Mouse (Mus musculus) gastrocnemius, postnatal 25 days (tissue): ENCODE measurements around the gene Gpx4. TPM values are rescaled to one million over a fixed set of nuclear protein-coding genes. Genes with fewer than 3 reads are reported as not detected.

Experiments
- DNase-seq: peaks from one replicate; pipeline ENCODE4 v3.0.0; 2022
- total RNA-seq, 2 experiments: library from RNA; stranded (reverse); gene quantifications; 1 replicate in 1 of 2; 2 replicates in 1 of 2; pipeline ENCODE4 v1.2.3; 2021

Gene Gpx4
- total RNA-seq, 2 experiments from 2014 or later = 527 to 618 TPM

DNA sequence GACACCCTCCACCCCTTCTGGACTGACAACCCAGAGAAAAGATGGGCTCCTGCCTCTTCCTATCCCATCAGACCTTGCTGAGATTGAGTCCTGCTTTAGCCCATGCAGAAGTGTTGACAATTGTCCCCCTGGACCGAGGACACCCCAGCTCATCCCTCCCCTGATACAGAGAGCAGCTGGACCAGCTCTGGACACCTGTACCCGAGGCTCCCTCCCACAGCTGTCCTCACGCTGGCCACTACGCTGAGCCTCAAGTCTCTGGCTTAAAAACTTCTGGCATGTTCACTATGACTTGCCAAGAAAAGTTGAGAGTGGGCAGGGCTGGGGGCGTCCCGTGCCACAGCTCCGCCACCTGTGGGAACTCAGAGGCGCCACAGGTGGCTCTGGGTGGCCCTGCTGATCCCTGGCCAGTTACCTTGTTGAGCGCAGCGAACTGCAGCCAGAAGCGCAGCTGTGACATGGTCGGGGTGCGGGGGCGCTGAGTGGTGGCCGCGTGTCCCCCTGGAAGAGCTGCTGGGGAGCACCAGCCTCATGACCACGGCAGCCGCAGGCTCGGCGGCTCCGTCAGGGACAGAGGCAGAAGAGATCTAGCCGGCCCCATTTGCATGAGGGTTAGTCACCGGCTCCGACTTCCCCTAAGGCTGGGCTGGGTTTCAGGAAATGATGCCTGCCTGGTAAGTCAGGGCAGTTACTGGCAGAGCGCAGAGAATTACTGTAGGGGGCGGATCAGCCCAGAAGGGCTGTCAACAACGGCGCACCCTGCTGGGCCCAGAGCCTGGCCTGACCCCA, 28.0 kb downstream of the Gpx4 start:
- DNase-seq = peak; percentile 72

DNA sequence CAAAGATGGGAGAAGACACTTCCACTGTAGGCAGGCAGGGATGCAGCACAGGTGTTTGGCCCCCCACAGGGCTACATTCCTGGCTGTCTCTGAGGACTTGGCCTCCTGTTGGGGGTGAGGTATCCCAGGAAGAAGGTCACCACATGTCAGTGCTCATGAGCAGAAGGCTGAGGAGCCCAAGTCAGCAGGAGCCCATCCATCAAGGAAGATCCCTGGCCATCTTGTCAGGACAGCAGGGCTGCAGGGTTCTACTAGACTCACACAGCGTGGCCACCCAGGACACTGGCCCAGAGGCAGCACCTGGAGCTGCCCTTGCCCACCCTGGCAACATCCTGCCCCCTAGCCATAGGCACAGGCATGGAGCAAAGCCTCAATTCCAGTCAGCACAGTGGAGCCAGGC, 29.0 kb downstream of the Gpx4 start:
- no peak for DNase-seq

DNA sequence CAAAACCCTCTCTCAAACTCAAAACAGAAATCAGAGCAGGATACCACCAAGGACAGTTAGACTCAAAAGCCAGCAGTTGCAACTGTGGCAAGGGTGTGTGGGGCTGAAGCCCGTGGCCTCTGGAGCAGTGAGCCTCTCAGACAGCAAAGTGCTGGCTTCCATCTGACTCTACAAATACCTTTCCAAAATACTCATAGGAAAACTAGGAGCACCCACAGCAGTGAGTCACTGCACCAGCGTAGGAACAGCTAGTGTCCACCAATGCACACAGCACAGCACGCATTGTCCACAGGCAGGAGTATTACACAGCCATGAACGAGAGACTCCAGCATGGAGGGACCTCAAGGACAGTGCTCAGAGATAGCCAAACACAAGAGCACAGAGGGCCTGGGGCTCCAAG, 29.4 kb downstream of the Gpx4 start:
- DNase-seq = no peak

DNA sequence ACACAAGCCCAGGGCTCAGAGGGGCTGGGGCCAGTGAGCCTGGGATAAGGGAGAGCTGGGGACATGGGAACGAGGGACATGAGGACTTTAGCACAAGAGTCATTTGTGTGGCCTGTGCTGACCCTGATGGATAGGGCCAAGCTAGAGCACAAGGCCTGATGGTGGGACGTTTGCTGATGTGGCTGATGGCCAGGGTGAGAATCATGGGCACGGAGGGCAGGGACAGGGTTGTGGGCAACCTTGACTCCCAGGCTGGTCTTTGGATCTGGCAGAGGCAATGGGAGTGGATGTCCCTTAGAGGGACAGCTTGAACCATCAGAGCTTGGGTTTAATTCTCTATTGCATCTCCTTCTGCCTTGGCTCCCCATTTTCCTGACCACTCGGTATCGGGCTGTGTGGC, 30.3 kb downstream of the Gpx4 start:
- DNase-seq = no peak

DNA sequence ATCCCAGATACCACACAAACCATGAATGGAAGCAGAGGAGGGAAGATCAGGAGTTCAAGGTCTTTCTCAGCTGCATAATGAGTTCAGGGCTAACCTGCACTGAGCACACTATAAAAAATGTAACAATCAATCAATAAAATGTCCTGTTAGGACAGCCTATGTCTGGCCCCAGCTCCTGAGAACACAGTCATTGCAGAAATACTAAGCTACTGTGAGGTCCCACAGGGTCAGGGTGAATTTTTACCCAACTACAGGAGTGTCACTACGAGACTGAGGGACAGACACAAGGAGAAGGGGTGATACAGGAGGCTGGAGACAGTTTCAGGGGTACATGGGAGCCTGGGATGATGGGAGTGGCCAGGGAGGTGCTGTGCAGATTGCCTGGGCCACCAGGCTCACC, 31.4 kb downstream of the Gpx4 start:
- no peak for DNase-seq

DNA sequence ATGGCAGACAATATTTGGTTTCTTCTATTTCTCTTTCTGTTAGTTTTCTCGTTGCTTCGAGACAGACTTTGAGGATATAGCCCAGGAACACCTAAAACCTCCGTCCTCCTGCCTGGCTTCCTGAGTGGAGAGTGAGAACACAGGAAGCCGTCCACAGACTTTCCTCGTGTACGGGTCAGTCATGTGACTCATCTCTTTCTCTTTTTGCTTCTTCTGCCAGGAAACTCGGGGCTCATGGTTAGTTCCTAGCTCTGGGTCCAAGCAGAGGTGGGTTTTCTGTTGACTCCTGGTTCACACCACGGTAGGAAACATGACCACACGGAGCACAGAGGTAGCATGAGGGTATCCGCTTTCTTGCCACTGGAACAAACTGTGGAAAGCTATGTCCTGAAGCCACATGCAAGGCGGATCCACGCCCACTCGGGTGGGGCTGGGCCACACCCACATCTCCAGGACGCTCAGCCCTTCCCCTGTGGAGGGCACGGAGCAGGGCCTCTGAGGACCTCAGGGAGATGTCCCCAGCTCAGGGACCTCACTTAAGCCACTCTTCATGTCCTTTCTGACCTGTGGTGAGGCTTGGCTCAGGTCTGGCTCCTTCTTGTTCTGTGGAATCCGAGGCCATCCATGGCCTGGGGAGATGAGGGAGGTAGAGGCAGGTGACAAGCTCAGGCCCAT, 33.6 kb downstream of the Gpx4 start:
- no peak for DNase-seq

DNA sequence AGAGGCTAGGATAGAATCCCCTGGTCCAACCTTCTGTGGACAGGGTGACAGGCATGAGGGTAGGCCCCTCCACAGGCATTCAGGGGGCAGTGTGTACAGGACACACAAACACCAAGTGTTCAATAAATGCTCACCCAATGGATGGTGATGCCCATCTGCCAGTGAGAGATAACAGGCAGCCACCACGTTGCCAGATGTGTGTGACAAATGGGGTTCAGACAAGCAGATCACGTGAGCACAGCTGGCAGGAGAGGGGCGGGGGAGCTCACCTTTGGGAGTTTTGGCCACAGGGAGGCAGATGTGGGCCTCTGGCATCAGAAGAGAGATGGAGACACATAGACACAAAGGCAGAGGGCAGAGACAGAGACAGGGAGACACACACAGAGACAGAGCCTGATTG, 34.1 kb downstream of the Gpx4 start:
- no peak for DNase-seq

DNA sequence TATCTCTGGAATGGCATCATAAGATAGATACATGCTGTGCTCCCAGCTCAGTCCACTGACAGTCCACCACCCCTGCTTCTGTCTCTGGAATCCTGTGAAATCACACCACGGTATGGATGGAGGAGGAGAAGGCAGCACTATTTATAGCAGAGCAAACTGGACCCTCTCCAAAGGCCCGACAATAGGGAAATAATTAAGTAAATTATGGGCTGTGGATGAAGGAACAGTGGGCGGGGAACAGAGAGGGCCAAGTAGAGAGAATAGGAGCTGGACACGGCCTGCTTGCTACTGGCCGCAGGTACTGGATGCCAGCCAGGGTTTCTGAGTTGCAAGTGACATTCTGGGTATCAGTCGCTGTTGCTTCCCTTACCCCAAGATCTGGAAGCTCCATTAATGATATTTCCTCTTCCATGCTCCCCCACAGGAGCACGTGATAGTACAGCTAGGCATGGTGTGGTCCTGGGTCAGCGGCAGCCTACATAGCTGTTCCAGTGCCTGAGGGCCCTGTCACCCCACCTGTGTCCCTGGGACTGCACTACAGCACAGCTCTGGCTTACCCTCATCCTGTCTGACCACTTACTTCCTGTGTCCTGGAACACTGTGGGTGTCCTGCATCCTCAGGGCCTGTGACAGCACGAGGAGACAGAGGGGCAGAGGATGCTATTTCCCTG, 38.0 kb downstream of the Gpx4 start:
- no peak for DNase-seq

DNA sequence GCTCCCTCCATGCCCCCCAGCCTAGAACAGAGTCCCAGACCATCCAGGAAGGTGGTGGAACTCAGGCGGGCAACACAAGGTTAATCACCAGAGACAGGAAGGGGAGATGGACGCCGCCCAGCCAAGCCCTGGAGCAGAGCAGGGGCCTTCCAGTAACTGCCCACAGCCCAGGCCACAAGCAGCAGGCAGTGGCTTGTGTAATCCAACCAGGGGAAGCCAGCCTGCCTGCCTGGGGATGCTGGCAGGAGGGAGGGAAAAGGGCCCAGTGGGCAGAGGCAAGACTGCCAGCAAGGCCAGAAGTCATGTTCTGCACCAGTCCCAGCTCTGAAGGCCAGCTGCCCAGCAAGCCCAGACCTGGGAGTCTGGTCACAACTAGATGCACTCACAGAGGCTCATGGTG, 39.9 kb downstream of the Gpx4 start:
- DNase-seq = peak; percentile 54

DNA sequence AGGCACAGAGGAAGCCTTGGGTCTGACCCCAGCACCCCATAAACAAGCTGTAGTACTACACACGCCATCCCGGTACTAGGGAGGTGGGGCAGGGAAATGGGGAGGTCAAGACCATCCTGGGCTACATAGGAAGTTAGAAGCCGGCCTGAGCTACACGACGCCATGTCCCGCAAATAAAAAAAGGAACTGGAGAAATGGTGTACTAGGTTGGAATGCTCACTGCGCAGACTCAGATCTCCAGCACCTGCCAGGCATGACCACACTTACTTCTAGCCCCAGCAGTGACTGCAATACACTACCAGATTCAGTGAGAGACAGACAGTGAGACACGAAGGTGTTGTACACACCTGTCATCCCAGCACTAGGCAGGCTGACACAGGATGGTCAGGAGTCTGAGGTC, 40.5 kb downstream of the Gpx4 start:
- no peak for DNase-seq

DNA sequence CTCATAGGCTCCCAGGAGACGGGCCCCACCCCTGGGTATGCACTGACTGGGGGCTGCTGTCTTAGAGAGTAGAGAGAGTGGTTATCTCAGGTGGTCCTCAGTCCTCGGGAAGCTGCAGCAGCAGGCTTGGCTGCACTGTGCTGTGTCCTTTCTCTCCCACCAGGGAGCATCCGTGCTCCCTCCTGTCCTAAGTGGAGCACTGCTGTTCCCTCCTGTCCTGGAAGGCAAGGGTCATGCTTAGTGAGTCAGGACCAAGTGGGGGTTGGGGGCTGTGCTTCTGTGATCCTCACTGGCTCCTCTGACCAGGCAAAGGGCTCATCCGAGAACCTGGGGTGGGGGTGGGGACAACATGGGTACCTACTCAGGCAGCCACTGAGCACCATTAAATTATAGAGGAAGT, 42.2 kb downstream of the Gpx4 start:
- DNase-seq = no peak

DNA sequence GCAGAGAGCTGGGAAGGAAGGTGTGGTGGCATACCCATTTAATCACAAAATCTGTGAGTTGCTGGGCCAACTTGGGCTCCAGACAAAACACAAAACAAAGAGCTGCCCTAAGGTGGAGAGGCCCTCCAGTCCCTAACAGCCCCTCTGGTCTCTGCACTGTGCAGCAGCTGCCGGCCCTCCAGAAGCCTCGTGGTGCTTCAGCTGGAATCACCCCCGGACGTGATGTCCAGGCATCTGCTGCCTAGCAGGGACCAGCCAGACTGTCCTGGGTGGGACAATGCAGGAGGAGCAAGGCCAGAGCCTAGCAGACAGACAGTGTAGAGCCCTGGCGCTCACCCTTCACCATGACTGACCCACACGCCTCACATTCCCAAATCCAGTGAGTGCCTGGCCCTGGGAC, 44.6 kb downstream of the Gpx4 start:
- no peak for DNase-seq

DNA sequence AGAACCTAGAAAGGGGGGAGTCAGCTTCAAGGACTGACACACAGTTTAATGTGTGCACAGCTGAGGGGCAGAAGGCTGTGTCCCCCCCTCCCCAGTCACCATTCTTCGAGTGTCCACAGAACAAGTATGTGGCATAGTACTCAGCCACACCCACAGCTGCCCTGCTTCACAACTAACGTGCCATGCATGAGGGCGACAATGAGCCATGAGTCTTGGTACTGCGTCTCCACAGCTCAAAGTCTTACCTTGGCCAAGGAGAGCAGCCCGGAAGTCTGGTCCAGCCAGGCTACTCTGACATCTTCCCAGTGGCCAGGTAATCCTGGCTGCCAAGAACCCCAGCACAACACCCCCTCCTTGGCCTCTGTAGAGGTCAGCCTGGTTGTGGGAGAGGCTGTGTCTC, 45.7 kb downstream of the Gpx4 start:
- DNase-seq = no peak

DNA sequence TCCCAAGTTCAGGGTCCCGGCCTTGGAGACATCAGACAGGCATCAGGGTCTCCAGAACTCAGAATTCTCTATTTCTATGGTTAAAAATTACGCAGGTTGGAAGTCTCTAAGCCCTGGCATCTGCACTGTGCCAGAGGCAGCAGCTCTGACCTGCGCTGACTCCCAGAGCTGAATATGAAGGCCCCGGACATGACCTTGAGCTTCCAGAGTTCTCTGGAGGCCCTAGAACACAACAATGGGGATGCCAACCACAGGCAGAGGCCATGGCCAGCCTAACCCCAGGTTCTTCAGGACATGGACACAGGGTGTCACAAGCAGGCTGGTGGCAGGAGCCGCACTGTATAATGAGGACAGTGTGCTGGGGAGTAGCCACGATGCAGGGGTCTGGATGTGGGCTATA, 47.1 kb downstream of the Gpx4 start:
- DNase-seq = no peak

DNA sequence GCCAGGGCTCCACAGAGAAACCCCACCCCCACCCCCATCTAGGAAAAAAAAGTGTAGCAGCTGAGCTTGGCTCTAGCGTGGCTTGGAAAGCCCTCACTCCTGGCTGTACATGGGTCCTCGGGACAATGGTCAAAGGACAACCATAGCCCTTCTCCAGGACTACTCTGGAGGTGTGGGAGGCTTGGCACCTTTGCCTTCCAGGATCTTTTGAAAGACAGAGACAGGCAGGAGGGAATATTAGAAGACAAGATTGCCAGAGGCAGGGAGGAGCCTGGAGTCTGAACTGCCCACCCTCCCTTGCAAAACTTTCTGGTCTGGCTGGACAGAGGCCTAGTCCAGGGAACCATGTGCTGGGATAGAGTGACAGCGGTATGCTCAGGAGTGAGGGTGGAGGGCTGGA, 47.7 kb downstream of the Gpx4 start:
- DNase-seq = no peak

DNA sequence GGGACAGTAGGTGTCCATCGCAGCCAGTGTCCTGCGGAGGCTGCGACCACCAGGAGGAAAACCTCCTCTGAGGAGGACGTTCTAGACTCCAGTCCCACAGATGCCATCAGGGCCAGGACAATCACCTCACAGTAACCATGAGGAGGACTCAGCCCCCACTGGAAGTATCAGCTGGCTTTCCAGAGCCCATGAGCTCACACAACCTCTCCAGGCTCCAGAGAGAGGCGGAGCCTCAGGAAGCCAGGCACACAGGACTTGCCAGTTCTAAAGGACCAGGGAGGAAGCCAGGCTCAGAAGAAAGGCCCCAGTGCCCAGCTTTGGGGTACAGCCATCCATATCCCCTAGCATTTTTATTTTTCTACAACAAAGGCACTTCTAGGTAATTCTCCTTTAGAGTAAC, 48.6 kb downstream of the Gpx4 start:
- no peak for DNase-seq

DNA sequence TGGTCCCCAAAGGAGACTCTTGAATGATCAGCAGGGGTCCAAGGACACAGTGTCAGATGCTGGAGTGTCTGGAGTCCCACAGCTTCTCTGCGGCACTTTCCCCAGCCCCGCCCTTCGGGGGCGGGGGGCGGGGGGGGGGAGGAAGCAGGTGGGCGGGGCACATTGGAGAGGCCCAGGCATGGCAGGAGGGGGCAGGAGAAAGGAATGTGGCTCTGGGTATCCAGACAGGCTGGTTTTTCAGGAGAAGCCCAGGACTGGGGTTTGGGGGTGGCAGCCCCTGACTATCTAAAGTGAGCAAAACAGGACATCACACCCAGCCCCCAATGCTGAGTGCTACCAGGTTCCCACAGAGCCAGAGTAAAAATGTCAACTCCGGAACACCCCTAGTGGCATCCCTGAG, 50.3 kb downstream of the Gpx4 start:
- no peak for DNase-seq

DNA sequence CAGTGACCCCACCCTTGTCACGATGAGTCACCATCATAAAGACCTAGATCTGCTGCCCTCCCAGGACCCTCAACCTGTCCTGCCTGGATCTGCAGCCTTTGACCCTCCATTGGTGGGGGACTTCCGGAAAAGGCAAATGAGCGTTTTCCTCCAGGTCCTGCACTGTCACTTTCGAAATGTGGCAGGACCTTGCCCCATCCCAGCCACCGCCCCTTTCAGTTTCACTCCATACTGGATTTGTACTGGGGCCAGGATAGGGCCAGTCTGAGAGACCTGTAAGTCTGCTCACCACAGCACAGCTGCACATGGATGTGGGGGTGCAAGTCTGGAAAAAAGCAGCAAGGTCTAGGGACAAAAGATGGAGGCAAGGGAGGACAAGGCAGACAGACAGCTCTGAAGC, 51.7 kb downstream of the Gpx4 start:
- no peak for DNase-seq

DNA sequence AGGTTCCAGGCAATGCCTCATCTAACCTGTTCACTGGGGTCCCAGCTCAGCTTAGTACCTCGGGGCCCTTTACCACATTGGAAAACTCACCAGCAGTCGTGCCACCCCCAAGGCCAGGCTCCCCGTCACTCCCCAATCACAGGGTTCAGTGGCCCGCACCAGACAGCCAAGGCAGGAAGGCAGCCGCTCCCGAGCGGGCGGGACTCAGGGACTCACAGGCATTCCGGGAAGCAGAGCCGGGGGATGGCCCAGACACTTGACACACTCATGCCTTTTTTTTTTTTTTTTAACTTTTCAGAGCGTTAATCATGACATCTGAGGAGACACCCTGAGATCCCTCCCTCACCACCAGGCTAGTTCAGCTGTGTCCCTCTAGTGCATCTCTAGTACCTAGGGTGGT, 54.0 kb downstream of the Gpx4 start:
- DNase-seq = peak; percentile 33

DNA sequence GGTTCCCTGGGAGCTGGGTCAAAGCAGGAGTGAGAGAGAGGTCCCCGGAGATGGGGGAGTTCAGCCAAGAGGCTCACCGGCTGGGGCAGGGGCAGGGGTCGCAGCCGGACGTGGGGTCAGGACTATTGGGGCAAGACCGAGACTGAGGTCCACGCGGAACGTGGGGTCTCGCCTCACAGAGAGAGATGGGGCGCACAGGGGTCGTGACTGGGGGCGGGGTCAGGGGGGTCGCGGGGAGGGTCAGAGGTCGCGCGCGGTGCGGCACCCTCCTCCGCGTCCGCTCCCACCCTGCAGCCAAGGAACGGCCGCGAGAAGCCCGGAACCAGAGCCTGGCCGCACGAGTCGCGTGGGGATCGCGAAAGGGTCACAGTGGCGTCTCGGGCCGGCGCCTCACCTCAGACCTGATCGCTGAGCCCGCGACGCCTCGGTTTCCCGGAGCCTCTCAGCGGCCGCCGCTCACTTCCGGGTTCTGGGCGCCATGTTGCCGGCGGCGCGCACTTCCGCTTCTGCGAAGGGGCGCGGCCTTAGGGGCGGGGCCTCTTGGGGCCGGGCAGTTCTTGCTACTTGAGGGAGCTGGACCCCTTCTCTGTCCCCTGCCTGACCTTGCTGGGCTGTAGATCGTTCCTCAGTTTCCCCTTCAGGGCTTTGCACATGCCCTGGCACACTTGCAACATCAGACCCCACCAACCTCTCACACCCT, 55.4 kb downstream of the Gpx4 start:
- DNase-seq = peak; percentile 84

DNA sequence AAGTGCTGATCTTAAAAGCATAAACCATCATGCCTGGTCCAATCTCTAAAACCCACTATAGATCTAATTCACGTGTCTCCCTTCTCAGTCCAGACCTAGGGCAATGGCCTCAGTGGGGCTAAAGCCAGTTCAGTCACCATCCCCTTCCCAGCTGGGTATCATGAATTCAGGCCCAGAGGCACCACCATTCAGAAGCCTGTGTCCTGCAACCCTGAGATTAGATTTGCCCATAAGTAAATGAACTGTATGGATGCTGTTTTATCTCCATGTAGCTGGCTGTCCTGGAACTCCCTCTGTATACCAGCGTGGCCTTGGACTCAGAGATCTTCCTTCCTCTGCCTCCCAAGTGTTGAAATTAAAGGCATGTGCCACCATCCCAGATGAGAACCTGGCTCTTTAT, 56.1 kb downstream of the Gpx4 start:
- no peak for DNase-seq

DNA sequence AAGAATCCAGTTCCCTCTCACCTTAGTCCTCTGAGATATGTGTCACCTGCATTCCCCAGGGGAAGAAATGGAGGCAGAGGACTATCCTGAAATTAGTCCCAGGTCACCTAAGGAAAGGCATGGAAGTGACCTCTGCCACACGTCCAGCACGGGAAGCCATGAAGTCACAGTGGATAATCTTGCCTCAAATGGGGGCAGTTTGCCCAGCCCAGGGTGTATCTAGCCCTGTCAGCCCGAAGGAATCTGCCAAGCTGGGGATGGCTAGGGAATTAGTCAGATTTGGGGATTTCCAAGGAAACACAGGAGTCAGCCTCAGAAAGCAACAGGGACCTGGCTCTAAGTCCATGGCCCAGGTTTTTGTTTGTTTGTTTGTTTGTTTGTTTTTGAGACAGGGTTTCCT, 57.2 kb downstream of the Gpx4 start:
- DNase-seq = no peak

DNA sequence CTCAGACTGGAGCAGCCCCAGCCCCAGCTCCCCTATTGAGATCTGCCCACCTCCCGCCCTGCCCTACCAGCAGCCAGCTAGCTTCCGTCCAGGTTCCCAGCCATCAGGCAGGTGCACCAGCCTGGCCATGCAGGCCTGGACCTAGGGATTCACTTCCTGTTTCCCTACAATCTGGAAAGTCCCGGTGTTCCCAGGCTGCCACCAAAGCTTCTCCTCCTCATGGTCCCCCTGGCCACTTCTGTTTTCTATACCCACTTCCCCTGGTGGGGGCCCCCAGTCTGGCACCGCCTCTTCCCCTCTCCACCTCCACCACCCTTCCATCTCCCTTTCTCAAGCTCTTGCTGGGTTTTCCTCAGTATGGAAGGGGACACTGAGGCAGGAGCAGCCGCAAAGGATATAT, 58.5 kb downstream of the Gpx4 start, which contains the start of gene Sbno2:
Sbno2 (minus strand) TSS at position 112 of the 400 bp plus-strand sequence.
- DNase-seq = no peak
